Mouse (Mus musculus) embryonic facial prominence, embryonic 14.5 days (tissue): ENCODE data around the gene Tox3. TPM values are rescaled to one million over a fixed set of nuclear protein-coding genes. Genes with fewer than 3 reads are reported as not detected.
A peak's percentile ranks its signal among the peaks of the same experiment; 100 is the strongest.

Experiments
- ATAC-seq: fragments of 200-750 bp; cut with Nextera tagmentation; 2 replicates; pipeline ENCODE4 v1.8.0; 2017; ENCODE audit warnings: low read depth, moderate number of reproducible peaks, moderate TSS enrichment
- DNase-seq: peaks from one replicate; pipeline ENCODE4 v3.0.0-alpha.2; 2015; ENCODE audit warnings: low spot score
- H3K27ac ChIP-seq: fragments of 300-500 bp; sonication (generic); replicated peaks from 2 replicates; pipeline ENCODE4 v1.5.1; 2014; ENCODE audit warnings: low read depth, mild to moderate bottlenecking, low read length, moderate library complexity
- H3K27me3 ChIP-seq: fragments of 300-500 bp; sonication (generic); replicated peaks from 2 replicates; pipeline ENCODE4 v1.6.1; 2014; ENCODE audit warnings: low read length; ENCODE audit not compliant: control insufficient read depth, insufficient read depth
- H3K36me3 ChIP-seq: fragments of 300-500 bp; sonication (generic); 2 replicates; pipeline ENCODE4 v1.6.1; 2014; ENCODE audit warnings: low read length, mixed read lengths; ENCODE audit not compliant: control insufficient read depth, insufficient read depth
- H3K4me1 ChIP-seq: fragments of 300-500 bp; sonication (generic); 2 replicates; pipeline ENCODE4 v1.6.1; 2014; ENCODE audit warnings: antibody characterized with exemption, low read length; ENCODE audit not compliant: control insufficient read depth, insufficient read depth
- H3K4me2 ChIP-seq: fragments of 300-500 bp; sonication (generic); 2 replicates; pipeline ENCODE4 v1.6.1; 2014; ENCODE audit warnings: low read depth, mild to moderate bottlenecking, low read length, moderate library complexity, mixed read lengths
- H3K4me3 ChIP-seq: fragments of 300-500 bp; sonication (generic); 2 replicates; pipeline ENCODE4 v1.5.1; 2014; ENCODE audit warnings: low read depth, mild to moderate bottlenecking, low read length
- H3K9ac ChIP-seq: fragments of 300-500 bp; sonication (generic); 2 replicates; pipeline ENCODE4 v1.6.1; 2014; ENCODE audit warnings: low read depth, mild to moderate bottlenecking, low read length, moderate library complexity, mixed read lengths
- H3K9me3 ChIP-seq: fragments of 300-500 bp; sonication (generic); 2 replicates; pipeline ENCODE4 v1.6.1; 2016; ENCODE audit warnings: low read length; ENCODE audit not compliant: control insufficient read depth
- WGBS: fragments of 180-500 bp; shearing (Covaris S2); extraction: QIAGEN DNeasy Blood & Tissue Kit; methylation state at CpG from one replicate; pipeline ENCODE4 v1.1.7; 2014; 5-methylcytosine and 5-hydroxymethylcytosine counted together
- polyA plus RNA-seq: library from polyadenylated mRNA; unstranded; fragments of >200 nt; fragmentation: Nextera tagmentation; extraction: Ambion mirVana; gene quantifications from 2 replicates; pipeline ENCODE4 v1.2.1, GENCODE M21; 2014

Gene Tox3
- polyA plus RNA-seq, 1 experiment from 2014 or later: 4.9 TPM

- Histone ChIP-seq H3K4me2 (no peak overlapping the region), H3K27ac (no peak overlapping the region), H3K4me1 (no peaks in the 10 kb centered on the region), H3K4me3 (no peak overlapping the region), H3K27me3 (no peaks in the 10 kb centered on the region), H3K36me3 (no peaks in the 10 kb centered on the region), H3K9me3 (no peaks in the 10 kb centered on the region), H3K9ac (no peak overlapping the region)
- no peak for DNase-seq
- 85% methylated on average over 2 of the region's 2 CpGs for WGBS
- ATAC-seq: no peak
Measured at GRCm38 (mm10) chr8:90242351-90242750, 105.8 kb downstream of the Tox3 start.

- Histone ChIP-seq H3K27me3 (no peaks in the 10 kb centered on the region), H3K36me3 (no peaks in the 10 kb centered on the region), H3K4me1 (no peaks in the 10 kb centered on the region), H3K9ac (no peak overlapping the region), H3K4me2 (no peak overlapping the region), H3K4me3 (no peak overlapping the region), H3K9me3 (no peaks in the 10 kb centered on the region), H3K27ac (no peak overlapping the region)
- WGBS: 44% methylated on average over 4 of the region's 4 CpGs
- DNase-seq (no peak), ATAC-seq (no peak)
Measured at GRCm38 (mm10) chr8:90241461-90241860, 106.7 kb downstream of the Tox3 start.

- ATAC-seq: no peak
- H3K4me1 ChIP-seq: no peaks in the 10 kb centered on the region
- 66% methylated on average over 8 of the region's 8 CpGs for WGBS
- H3K36me3 ChIP-seq: no peaks in the 10 kb centered on the region
- peak; percentile 30 for DNase-seq
- H3K27ac ChIP-seq: no peak overlapping the region
- no peak overlapping the region for H3K4me3 ChIP-seq
- no peak overlapping the region for H3K9ac ChIP-seq
- no peaks in the 10 kb centered on the region for H3K27me3 ChIP-seq
- H3K4me2 ChIP-seq: no peak overlapping the region
- no peaks in the 10 kb centered on the region for H3K9me3 ChIP-seq
Measured at GRCm38 (mm10) chr8:90232501-90232900, 115.6 kb downstream of the Tox3 start.

DNA sequence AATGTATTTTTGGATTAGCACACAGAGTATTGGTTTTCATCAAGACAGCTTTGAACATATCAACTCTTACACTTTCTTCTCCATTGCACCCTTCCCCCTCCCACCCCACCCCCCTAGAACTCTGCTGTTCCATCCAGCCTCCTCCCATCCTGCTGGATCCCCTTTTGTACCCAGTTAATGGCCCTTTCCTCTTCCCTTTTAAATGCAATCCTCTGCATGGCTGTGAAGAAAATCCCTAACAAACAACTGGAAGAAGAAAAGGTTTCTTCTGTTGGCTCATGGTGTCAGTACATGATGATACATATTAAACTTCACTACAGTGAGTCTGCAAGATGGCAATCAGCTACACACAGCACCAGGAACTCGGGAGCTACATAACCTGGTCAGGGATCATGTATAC, 124.0 kb downstream of the Tox3 start:
- no peaks in the 10 kb centered on the region for H3K27me3 ChIP-seq
- H3K36me3 ChIP-seq: no peaks in the 10 kb centered on the region
- ATAC-seq (no peak), DNase-seq (no peak)
- H3K4me3 ChIP-seq: no peak overlapping the region
- H3K9ac ChIP-seq: no peak overlapping the region
- WGBS: 77% methylated on average over 1 of the region's 1 CpGs
- H3K4me2 ChIP-seq: no peak overlapping the region
- H3K4me1 ChIP-seq: no peaks in the 10 kb centered on the region
- H3K27ac ChIP-seq: no peak overlapping the region
- H3K9me3 ChIP-seq: no peaks in the 10 kb centered on the region

GRCm38 (mm10) chr8:90209105-90210037, 138.8 kb downstream of the Tox3 start:
- DNase-seq: no peak

More at GRCm38 (mm10) chr8:90209105-90210037, 138.8 kb downstream of the Tox3 start:
- Histone ChIP-seq H3K36me3 (no peaks in the 10 kb centered on the region), H3K27ac (no peak overlapping the region), H3K27me3 (no peaks in the 10 kb centered on the region), H3K9ac (no peak overlapping the region), H3K4me2 (no peak overlapping the region), H3K4me3 (no peak overlapping the region), H3K4me1 (no peaks in the 10 kb centered on the region), H3K9me3 (no peaks in the 10 kb centered on the region)
- 63% methylated on average over 14 of the region's 14 CpGs for WGBS
- no peak for ATAC-seq
